Mouse (Mus musculus) MEL (cell line): ENCODE data around the gene Kcnq4. TPM values are rescaled to one million over a fixed set of nuclear protein-coding genes. Genes with fewer than 3 reads are reported as not detected.

ENCODE experiments used
- DNase-seq: peaks from one replicate; pipeline ENCODE4 v3.0.0; 2011; ENCODE audit warnings: low read depth, low spot score
- H3K27ac ChIP-seq: 2 replicates; pipeline ENCODE4 v1.5.1; 2012; ENCODE audit warnings: low read depth, mild to moderate bottlenecking, control low read depth, low read length, moderate library complexity; ENCODE audit not compliant: control insufficient read depth
- H3K27me3 ChIP-seq, 2 experiments: fragments of 150-350 bp in 1 of 2; sonication (generic) in 1 of 2; 2 replicates each; pipeline ENCODE4 v1.6.1; 2012; ENCODE audit warnings: low read length in 2 of 2, mild to moderate bottlenecking in 2 of 2, improper control_type of control experiment in 1 of 2, moderate library complexity in 1 of 2; ENCODE audit not compliant: insufficient read depth in 2 of 2, control insufficient read depth in 1 of 2
- H3K36me3 ChIP-seq, 2 experiments: 2 replicates each; pipeline ENCODE4 v1.6.1; 2012 to 2014; ENCODE audit warnings: low read length in 2 of 2, improper control_type of control experiment in 1 of 2, inconsistent platforms in 1 of 2, mild to moderate bottlenecking in 1 of 2; ENCODE audit not compliant: insufficient read depth in 2 of 2, control insufficient read depth in 1 of 2
- H3K4me1 ChIP-seq, 2 experiments: fragments of 150-350 bp in 1 of 2; sonication (generic) in 1 of 2; 2 replicates each; pipeline ENCODE4 v1.6.1; 2012; ENCODE audit warnings: low read length in 2 of 2, improper control_type of control experiment in 1 of 2, mild to moderate bottlenecking in 1 of 2; ENCODE audit not compliant: insufficient read depth in 2 of 2, control insufficient read depth in 1 of 2
- H3K4me3 ChIP-seq, 2 experiments: fragments of 150-350 bp in 1 of 2; sonication (generic) in 1 of 2; 2 replicates each; pipeline ENCODE4 v1.5.1; 2012; ENCODE audit warnings: low read depth in 2 of 2, low read length in 2 of 2, mild to moderate bottlenecking in 2 of 2, moderate library complexity in 2 of 2, control low read depth in 1 of 2, improper control_type of control experiment in 1 of 2; ENCODE audit not compliant: control insufficient read depth in 1 of 2, insufficient read depth in 1 of 2
- H3K79me2 ChIP-seq: 2 replicates; pipeline ENCODE4 v1.6.1; 2012; ENCODE audit warnings: mild to moderate bottlenecking, low read length, moderate library complexity; ENCODE audit not compliant: control insufficient read depth, poor library complexity, insufficient read depth
- H3K9ac ChIP-seq: 2 replicates; pipeline ENCODE4 v1.6.1; 2012; ENCODE audit warnings: low read depth, mild to moderate bottlenecking, control low read depth, low read length, moderate library complexity; ENCODE audit not compliant: control insufficient read depth, poor library complexity, severe bottlenecking
- H3K9me3 ChIP-seq: fragments of 150-350 bp; sonication (generic); replicated peaks from 2 replicates; pipeline ENCODE4 v1.6.1; 2012; ENCODE audit warnings: mild to moderate bottlenecking, low read length, improper control_type of control experiment, moderate library complexity; ENCODE audit not compliant: insufficient read depth
- BHLHE40 ChIP-seq: IDR thresholded peaks from 2 replicates; pipeline ENCODE4 v1.6.1; 2012; ENCODE audit warnings: low read depth, mild to moderate bottlenecking, inconsistent platforms, low read length, improper control_type of control experiment, borderline replicate concordance
- CHD1 ChIP-seq: IDR thresholded peaks from 2 replicates; pipeline ENCODE4 v1.6.1; 2012; ENCODE audit warnings: low read depth, mild to moderate bottlenecking, inconsistent platforms, low read length, improper control_type of control experiment
- CHD2 ChIP-seq: IDR thresholded peaks from 2 replicates; pipeline ENCODE4 v1.6.1; 2011; ENCODE audit warnings: low read length, improper control_type of control experiment
- CTCF ChIP-seq, 3 experiments: IDR thresholded peaks in 2 of 3; conservative IDR thresholded peaks in 1 of 3; 2 replicates each; pipeline ENCODE4 v1.5.1; 2011 to 2012; ENCODE audit warnings: low read length in 3 of 3, low read depth in 2 of 3, mild to moderate bottlenecking in 2 of 3, improper control_type of control experiment in 1 of 3, inconsistent platforms in 1 of 3, mixed read lengths in 1 of 3, moderate library complexity in 1 of 3; ENCODE audit not compliant: control insufficient read depth in 1 of 3, insufficient read depth in 1 of 3, poor library complexity in 1 of 3, severe bottlenecking in 1 of 3
- E2F4 ChIP-seq: IDR thresholded peaks from 2 replicates; pipeline ENCODE4 v1.6.1; 2011; ENCODE audit warnings: low read depth, low read length, improper control_type of control experiment, borderline replicate concordance
- EP300 ChIP-seq, 2 experiments: IDR thresholded peaks; 2 replicates each; pipeline ENCODE4 v1.6.1; 2011; ENCODE audit warnings: improper control_type of control experiment in 2 of 2, low read length in 2 of 2, low read depth in 1 of 2, mild to moderate bottlenecking in 1 of 2
- ETS1 ChIP-seq: IDR thresholded peaks from 2 replicates; pipeline ENCODE4 v1.6.1; 2012; ENCODE audit warnings: low read depth, mild to moderate bottlenecking, inconsistent platforms, low read length, improper control_type of control experiment, moderate library complexity
- GABPA ChIP-seq: IDR thresholded peaks from 2 replicates; pipeline ENCODE4 v1.6.1; 2012; ENCODE audit warnings: low read depth, mild to moderate bottlenecking, inconsistent platforms, low read length, improper control_type of control experiment, moderate library complexity
- GATA1 ChIP-seq: IDR thresholded peaks from 2 replicates; pipeline ENCODE4 v1.6.1; 2011; ENCODE audit warnings: low read depth, low read length, improper control_type of control experiment
- HCFC1 ChIP-seq: IDR thresholded peaks from 2 replicates; pipeline ENCODE4 v1.6.1; 2012; ENCODE audit warnings: low read depth, mild to moderate bottlenecking, inconsistent platforms, low read length, improper control_type of control experiment, moderate library complexity
- MAFK ChIP-seq: IDR thresholded peaks from 2 replicates; pipeline ENCODE4 v1.6.1; 2011; ENCODE audit warnings: low read depth, mild to moderate bottlenecking, low read length, improper control_type of control experiment, borderline replicate concordance
- MAZ ChIP-seq: IDR thresholded peaks from 2 replicates; pipeline ENCODE4 v1.6.1; 2012; ENCODE audit warnings: low read depth, mild to moderate bottlenecking, inconsistent platforms, low read length, improper control_type of control experiment
- MEF2A ChIP-seq: IDR thresholded peaks from 2 replicates; pipeline ENCODE4 v1.6.1; 2014; ENCODE audit warnings: low read depth, mild to moderate bottlenecking, inconsistent platforms, low read length, improper control_type of control experiment; ENCODE audit not compliant: poor library complexity, insufficient replicate concordance, severe bottlenecking; ENCODE audit errors: extremely low read depth
- MXI1 ChIP-seq: IDR thresholded peaks from 2 replicates; pipeline ENCODE4 v1.6.1; 2011; ENCODE audit warnings: mild to moderate bottlenecking, low read depth, low read length, improper control_type of control experiment
- MYC ChIP-seq: IDR thresholded peaks from 2 replicates; pipeline ENCODE4 v1.6.1; 2011; ENCODE audit warnings: low read depth, mild to moderate bottlenecking, low read length, improper control_type of control experiment, moderate library complexity
- RAD21 ChIP-seq: IDR thresholded peaks from 2 replicates; pipeline ENCODE4 v1.6.1; 2011; ENCODE audit warnings: mild to moderate bottlenecking, low read depth, low read length, improper control_type of control experiment
- RCOR1 ChIP-seq: IDR thresholded peaks from 2 replicates; pipeline ENCODE4 v1.6.1; 2012; ENCODE audit warnings: low read depth, mild to moderate bottlenecking, inconsistent platforms, low read length, improper control_type of control experiment
- SMC3 ChIP-seq: IDR thresholded peaks from 2 replicates; pipeline ENCODE4 v1.6.1; 2011; ENCODE audit warnings: low read depth, low read length, improper control_type of control experiment
- TAL1 ChIP-seq: IDR thresholded peaks from 2 replicates; pipeline ENCODE4 v1.6.1; 2012; ENCODE audit warnings: mild to moderate bottlenecking, inconsistent platforms, low read length, moderate library complexity, mixed read lengths
- TCF12 ChIP-seq: IDR thresholded peaks from 2 replicates; pipeline ENCODE4 v1.6.1; 2014; ENCODE audit warnings: low read depth, mild to moderate bottlenecking, inconsistent platforms, low read length, improper control_type of control experiment, moderate library complexity
- UBTF ChIP-seq: IDR thresholded peaks from 2 replicates; pipeline ENCODE4 v1.6.1; 2012; ENCODE audit warnings: low read depth, mild to moderate bottlenecking, inconsistent platforms, low read length, improper control_type of control experiment, moderate library complexity, borderline replicate concordance; ENCODE audit not compliant: insufficient read depth
- USF1 ChIP-seq: IDR thresholded peaks from 2 replicates; pipeline ENCODE4 v1.6.1; 2014; ENCODE audit warnings: low read depth, mild to moderate bottlenecking, inconsistent platforms, low read length, improper control_type of control experiment, moderate library complexity
- USF2 ChIP-seq, 2 experiments: IDR thresholded peaks; 2 replicates each; pipeline ENCODE4 v1.6.1; 2011 to 2012; ENCODE audit warnings: improper control_type of control experiment in 2 of 2, low read length in 2 of 2, borderline replicate concordance in 1 of 2, inconsistent platforms in 1 of 2, low read depth in 1 of 2, mild to moderate bottlenecking in 1 of 2; ENCODE audit not compliant: insufficient read depth in 1 of 2
- ZC3H11A ChIP-seq: IDR thresholded peaks from 2 replicates; pipeline ENCODE4 v1.6.1; 2012; ENCODE audit warnings: low read depth, mild to moderate bottlenecking, inconsistent platforms, low read length, improper control_type of control experiment
- ZKSCAN1 ChIP-seq: IDR thresholded peaks from 2 replicates; pipeline ENCODE4 v1.6.1; 2012; ENCODE audit warnings: low read depth, mild to moderate bottlenecking, inconsistent platforms, low read length, improper control_type of control experiment, moderate library complexity
- ZMIZ1 ChIP-seq: IDR thresholded peaks from 2 replicates; pipeline ENCODE4 v1.6.1; 2012; ENCODE audit warnings: low read depth, mild to moderate bottlenecking, inconsistent platforms, low read length, improper control_type of control experiment, moderate library complexity
- ZNF384 ChIP-seq: IDR thresholded peaks from 2 replicates; pipeline ENCODE4 v1.6.1; 2012; ENCODE audit warnings: low read depth, mild to moderate bottlenecking, inconsistent platforms, low read length, improper control_type of control experiment
- polyA plus RNA-seq, 2 experiments: library from polyadenylated mRNA; stranded (reverse) in 1 of 2; unstranded in 1 of 2; fragments of >175 nt in 1 of 2; fragments of >200 nt in 1 of 2; gene quantifications; 2 replicates each; pipeline versions ENCODE4 v1.2.1 to v1.2.4; 2012; ENCODE audit warnings: low replicate concordance in 2 of 2, low read depth in 1 of 2; ENCODE audit not compliant: insufficient read length in 2 of 2, insufficient read depth in 1 of 2, missing spikeins in 1 of 2
- total RNA-seq: library from RNA; depleted of rRNA; stranded (reverse); fragments of 300-350 nt; gene quantifications from 2 replicates; pipeline ENCODE4 v1.2.3, GENCODE M21; 2012

Gene Kcnq4
- total and polyA plus RNA-seq, 3 experiments = 0.07 TPM; not detected in 2

DNA sequence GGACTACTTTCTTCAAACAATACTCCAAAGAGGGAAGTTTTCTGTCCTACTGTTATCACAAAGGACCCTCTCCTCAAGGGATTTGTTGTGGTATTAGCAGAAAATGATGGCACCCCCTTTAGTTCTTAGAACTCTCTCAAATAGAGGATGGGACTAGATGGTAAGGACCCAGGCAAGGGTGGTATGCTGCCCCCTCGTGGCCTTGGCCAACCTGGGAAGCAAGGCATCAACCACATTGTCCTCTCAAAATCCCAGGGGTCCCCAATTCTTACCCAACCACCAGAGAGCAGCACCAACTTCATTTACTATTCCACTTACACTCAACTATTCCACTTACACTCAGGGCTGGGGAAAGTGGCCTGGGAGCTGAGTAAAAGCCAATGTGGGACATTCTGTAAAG lies 6.9 kb upstream of the Kcnq4 start:
- no peak for TF ChIP-seq GABPA
- peak; percentile 64 for TF ChIP-seq RAD21
- TF ChIP-seq ZNF384 = no peak
- no peak for TF ChIP-seq RCOR1
- TF ChIP-seq USF2 (IDR thresholded peaks at IDR 0.05; ENCODE audit: borderline replicate concordance in 1 of 2, insufficient read depth in 1 of 2, low read depth in 1 of 2, low read length in 2 of 2) = no peak
- peak; percentile 89 for TF ChIP-seq SMC3
- peak; percentile 60 for TF ChIP-seq ZC3H11A
- no peak for TF ChIP-seq MEF2A
- no peak for TF ChIP-seq MAZ
- TF ChIP-seq BHLHE40 = no peak
- TF ChIP-seq CHD1 = no peak
- no peak for TF ChIP-seq ETS1
- TF ChIP-seq ZMIZ1 = no peak
- no peak for TF ChIP-seq MXI1
- TF ChIP-seq TCF12 = no peak
- TF ChIP-seq TAL1 = no peak
- no peak for TF ChIP-seq EP300 (IDR thresholded peaks at IDR 0.05; ENCODE audit: low read depth in 1 of 2, low read length in 2 of 2)
- no peak for TF ChIP-seq ZKSCAN1
- TF ChIP-seq CHD2 = no peak
- TF ChIP-seq MYC = no peak
- no peak for TF ChIP-seq MAFK
- TF ChIP-seq USF1 = no peak
- TF ChIP-seq UBTF = no peak
- no peak for TF ChIP-seq E2F4
- TF ChIP-seq CTCF (IDR thresholded peaks at IDR 0.05 in 2 of 3, conservative IDR thresholded peaks at IDR 0.05 in 1 of 3; ENCODE audit: control insufficient read depth in 1 of 3, insufficient read depth in 1 of 3, low read depth in 2 of 3, low read length in 3 of 3, poor library complexity in 1 of 3, severe bottlenecking in 1 of 3) = peak; percentile 83 to 92 (median 87)
- no peak for TF ChIP-seq GATA1
- TF ChIP-seq HCFC1 = no peak
- no peaks in the 10 kb centered on the region for H3K9me3 ChIP-seq
- H3K4me3 ChIP-seq = no peak overlapping the region
- DNase-seq = peak; percentile 70
- no peaks in the 10 kb centered on the region for H3K27me3 ChIP-seq
- no peak overlapping the region for H3K9ac ChIP-seq
- no peaks in the 10 kb centered on the region for H3K36me3 ChIP-seq
- H3K4me1 ChIP-seq = no peaks in the 10 kb centered on the region; a peak in 1 of 4 replicates
- H3K79me2 ChIP-seq = no peaks in the 10 kb centered on the region
- no peak overlapping the region for H3K27ac ChIP-seq
